Mouse (Mus musculus): ENCODE measurements around the gene BC004004. TPM values are rescaled to one million over a fixed set of nuclear protein-coding genes. Genes with fewer than 3 reads are reported as not detected.
"Not testable (repeated sequence)": the region's sequence is repeated elsewhere in the genome, so short reads cannot be mapped to it uniquely, and the experiment has no call there.

Gene BC004004
- polyA plus RNA-seq, 1 experiment from 2014 or later = 65.1 TPM

GRCm38 (mm10) chr17:29303856-29304255 is 35.3 kb downstream of the BC004004 start:
- 67% methylated on average over 3 of the region's 3 CpGs for WGBS
- Histone ChIP-seq H3K27me3 (no peaks in the 10 kb centered on the region), H3K27ac (peak overlapping the region; percentile 69; the same call in 1 of the 2 replicates), H3K9me3 (no peaks in the 10 kb centered on the region), H3K4me1 (peaks cover 45% of the 10 kb centered on the region), H3K36me3 (peaks cover 37% of the 10 kb centered on the region), H3K4me3 (no peak overlapping the region), H3K9ac (no peak overlapping the region), H3K4me2 (replicated peaks) (no peak overlapping the region)
- no peak for ATAC-seq (ENCODE audit: low FRiP score, low read depth)

GRCm38 (mm10) chr17:29304376-29305057 is 35.9 kb downstream of the BC004004 start:
- H3K27me3 ChIP-seq = no peaks in the 10 kb centered on the region
- H3K27ac ChIP-seq = peak overlapping the region; percentile 69; the same call in 1 of the 2 replicates
- H3K4me3 ChIP-seq = no peak overlapping the region
- H3K4me1 ChIP-seq = peaks cover 45% of the 10 kb centered on the region
- peaks cover 30% of the 10 kb centered on the region for H3K36me3 ChIP-seq
- H3K9me3 ChIP-seq = no peaks in the 10 kb centered on the region
- H3K4me2 ChIP-seq (replicated peaks) = peak overlapping the region; percentile 35
- ATAC-seq (ENCODE audit: low FRiP score, low read depth) = peak; percentile 16; the same call in 1 of the 2 replicates
- 44% methylated on average over 13 of the region's 13 CpGs for WGBS
- 0 out of 2 replicates have a peak overlapping the region, but pooled peaks have one; percentile 31 for H3K9ac ChIP-seq

GRCm38 (mm10) chr17:29305058-29305806 is 36.6 kb downstream of the BC004004 start:
- no peaks in the 10 kb centered on the region for H3K27me3 ChIP-seq
- peaks cover 45% of the 10 kb centered on the region for H3K4me1 ChIP-seq
- H3K4me2 ChIP-seq (replicated peaks) = peak overlapping the region; percentile 35
- H3K36me3 ChIP-seq = peaks cover 23% of the 10 kb centered on the region
- ATAC-seq (ENCODE audit: low FRiP score, low read depth) = no peak; the same call in 1 of the 2 replicates
- 18% methylated on average over 15 of the region's 15 CpGs for WGBS
- H3K4me3 ChIP-seq = no peak overlapping the region
- H3K9me3 ChIP-seq = no peaks in the 10 kb centered on the region
- peak overlapping the region; percentile 69; the same call in 1 of the 2 replicates for H3K27ac ChIP-seq
- 0 out of 2 replicates have a peak overlapping the region, but pooled peaks have one; percentile 31 for H3K9ac ChIP-seq

- Histone ChIP-seq H3K4me1 (peaks cover 45% of the 10 kb centered on the region), H3K36me3 (peaks cover 17% of the 10 kb centered on the region), H3K9ac (no peak overlapping the region; the same call in 1 of the 2 replicates), H3K27ac (peak overlapping the region; percentile 69; the same call in 1 of the 2 replicates), H3K4me3 (no peak overlapping the region), H3K4me2 (replicated peaks) (peak overlapping the region; percentile 35), H3K27me3 (no peaks in the 10 kb centered on the region), H3K9me3 (no peaks in the 10 kb centered on the region)
- WGBS = 48% methylated on average over 7 of the region's 7 CpGs
- ATAC-seq (ENCODE audit: low FRiP score, low read depth) = no peak
Observed at GRCm38 (mm10) chr17:29305871-29306270, 37.3 kb downstream of the BC004004 start.

GRCm38 (mm10) chr17:29310056-29310623 is 41.6 kb downstream of the BC004004 start:
- H3K4me3 ChIP-seq = no peak overlapping the region
- peaks cover 22% of the 10 kb centered on the region for H3K4me1 ChIP-seq
- no peaks in the 10 kb centered on the region for H3K36me3 ChIP-seq
- H3K27ac ChIP-seq = no peak overlapping the region
- no peak for ATAC-seq (ENCODE audit: low FRiP score, low read depth)
- no peaks in the 10 kb centered on the region for H3K9me3 ChIP-seq
- no peak overlapping the region for H3K9ac ChIP-seq
- H3K27me3 ChIP-seq = no peaks in the 10 kb centered on the region
- H3K4me2 ChIP-seq (replicated peaks) = no peak overlapping the region
- 59% methylated on average over 21 of the region's 21 CpGs for WGBS

- Histone ChIP-seq H3K27me3 (no peaks in the 10 kb centered on the region), H3K4me1 (peaks cover 13% of the 10 kb centered on the region; the same call in 1 of the 2 replicates), H3K27ac (no peak overlapping the region), H3K9me3 (no peaks in the 10 kb centered on the region), H3K9ac (no peak overlapping the region), H3K4me3 (no peak overlapping the region), H3K36me3 (no peaks in the 10 kb centered on the region), H3K4me2 (replicated peaks) (no peak overlapping the region)
- 72% methylated on average over 8 of the region's 8 CpGs for WGBS
- no peak for ATAC-seq (ENCODE audit: low FRiP score, low read depth)
Observed at GRCm38 (mm10) chr17:29311602-29312001, 43.0 kb downstream of the BC004004 start.

- Histone ChIP-seq H3K4me2 (replicated peaks) (no peak overlapping the region), H3K9me3 (no peaks in the 10 kb centered on the region), H3K4me3 (no peak overlapping the region), H3K27me3 (no peaks in the 10 kb centered on the region), H3K9ac (no peak overlapping the region), H3K4me1 (peaks cover 10% of the 10 kb centered on the region; the same call in 1 of the 2 replicates), H3K27ac (no peak overlapping the region), H3K36me3 (no peaks in the 10 kb centered on the region)
- 94% methylated on average over 2 of the region's 2 CpGs for WGBS
- no peak for ATAC-seq (ENCODE audit: low FRiP score, low read depth)
Observed at GRCm38 (mm10) chr17:29312082-29312481, 43.5 kb downstream of the BC004004 start.

- Histone ChIP-seq H3K27me3 (no peaks in the 10 kb centered on the region), H3K36me3 (no peaks in the 10 kb centered on the region), H3K9me3 (no peaks in the 10 kb centered on the region), H3K27ac (no peak overlapping the region), H3K4me1 (0 out of 2 replicates have a peak, but pooled peaks cover 6% of the 10 kb centered on the region), H3K4me2 (replicated peaks) (no peak overlapping the region), H3K4me3 (no peak overlapping the region), H3K9ac (no peak overlapping the region)
- ATAC-seq (ENCODE audit: low FRiP score, low read depth) = no peak
Observed at GRCm38 (mm10) chr17:29313300-29313699, 44.7 kb downstream of the BC004004 start.

GRCm38 (mm10) chr17:29315672-29316465 is 47.3 kb downstream of the BC004004 start:
- no peaks in the 10 kb centered on the region for H3K36me3 ChIP-seq
- H3K27ac ChIP-seq = peak overlapping the region; percentile 6; the same call in 1 of the 2 replicates
- 37% methylated on average over 9 of the region's 9 CpGs for WGBS
- no peak for ATAC-seq (ENCODE audit: low FRiP score, low read depth)
- no peak overlapping the region for H3K9ac ChIP-seq
- H3K9me3 ChIP-seq = no peaks in the 10 kb centered on the region
- no peak overlapping the region for H3K4me2 ChIP-seq (replicated peaks)
- H3K4me3 ChIP-seq = no peak overlapping the region
- peaks cover 21% of the 10 kb centered on the region for H3K27me3 ChIP-seq
- 0 out of 2 replicates have a peak, but pooled peaks cover 6% of the 10 kb centered on the region for H3K4me1 ChIP-seq

GRCm38 (mm10) chr17:29316891-29317290 is 48.3 kb downstream of the BC004004 start:
- Histone ChIP-seq H3K4me3 (no peak overlapping the region), H3K9ac (no peak overlapping the region), H3K9me3 (no peaks in the 10 kb centered on the region), H3K4me1 (peaks cover 10% of the 10 kb centered on the region), H3K4me2 (replicated peaks) (no peak overlapping the region), H3K27me3 (peaks cover 31% of the 10 kb centered on the region), H3K27ac (0 out of 2 replicates have a peak overlapping the region, but pooled peaks have one; percentile 22), H3K36me3 (no peaks in the 10 kb centered on the region)
- no peak for ATAC-seq (ENCODE audit: low FRiP score, low read depth)
- 69% methylated on average over 3 of the region's 3 CpGs for WGBS

- not testable (repeated sequence) for ATAC-seq (ENCODE audit: low FRiP score, low read depth); H3K4me3 ChIP-seq; H3K4me2 ChIP-seq (replicated peaks); H3K9ac ChIP-seq; H3K36me3 ChIP-seq; H3K9me3 ChIP-seq
- H3K27me3 ChIP-seq = peaks cover 36% of the 10 kb centered on the region
- WGBS = 78% methylated on average over 3 of the region's 3 CpGs
- H3K27ac ChIP-seq = 0 out of 2 replicates have a peak within 1 kb of the TSS, but pooled peaks have one; percentile 22
- peaks cover 14% of the 10 kb centered on the region for H3K4me1 ChIP-seq
Observed at GRCm38 (mm10) chr17:29317380-29317779, 48.8 kb downstream of the BC004004 start, which contains the start of gene Pi16. TSS of gene Pi16 (plus strand) at chr17:29317680.
